Mouse (Mus musculus) cerebellum, adult 11-12 months (tissue): ENCODE data around the gene Samd14.

ENCODE experiments used
- DNase-seq: peaks from one replicate; pipeline ENCODE4 v3.0.0; 2022

Gene Samd14

DNA sequence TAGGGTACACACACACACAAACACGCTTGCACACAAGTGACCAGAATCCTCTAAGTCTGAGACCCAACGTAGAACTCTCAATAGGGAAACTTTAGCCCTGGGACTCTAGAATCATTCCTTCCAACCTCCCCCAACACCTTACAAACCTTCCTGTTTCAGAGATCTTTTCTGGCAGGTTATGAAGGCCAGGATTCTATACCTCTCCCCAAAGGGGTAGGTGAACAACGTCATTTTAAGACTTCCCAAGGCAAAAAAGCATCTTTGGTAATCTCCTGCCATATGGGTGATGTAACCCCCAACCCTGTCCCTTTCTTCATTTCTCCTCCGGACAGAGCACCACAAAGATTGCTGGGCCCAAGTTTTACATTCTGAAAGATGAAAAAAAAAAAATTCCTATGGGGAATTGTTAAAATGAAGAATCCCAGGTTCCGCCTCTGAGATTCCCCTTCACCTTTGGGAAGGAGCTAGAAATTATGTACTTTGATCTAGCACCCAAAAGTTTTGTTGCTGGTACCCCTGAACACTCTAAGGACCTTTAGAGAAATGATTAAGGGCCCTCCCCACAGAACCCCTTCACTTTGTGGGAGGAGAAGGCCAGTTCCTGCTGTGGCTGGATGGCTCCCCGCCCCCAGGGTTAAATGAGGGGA, 19.5 kb upstream of the Samd14 start:
- no peak for DNase-seq

- DNase-seq, result peak; percentile 91
Observed at GRCm38 (mm10) chr11:94990749-94991577, 18.7 kb upstream of the Samd14 start, which contains the start of gene Ppp1r9b. Gene Ppp1r9b (plus strand): TSS chr11:94991035.

GRCm38 (mm10) chr11:94991641-94992479, 17.8 kb upstream of the Samd14 start:
- peak; percentile 63 for DNase-seq

DNA sequence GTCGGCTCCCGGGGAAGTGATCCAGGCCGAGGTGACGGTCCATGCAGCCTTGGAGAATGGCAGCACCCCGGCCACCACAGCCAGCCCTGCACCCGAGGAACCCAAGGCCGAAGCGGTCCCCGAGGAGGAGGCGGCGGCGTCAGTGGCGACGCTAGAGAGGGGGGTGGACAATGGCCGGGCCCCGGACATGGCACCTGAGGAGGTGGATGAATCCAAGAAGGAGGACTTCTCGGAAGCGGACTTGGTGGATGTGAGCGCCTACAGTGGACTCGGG, 17.3 kb upstream of the Samd14 start:
- no peak for DNase-seq

DNA sequence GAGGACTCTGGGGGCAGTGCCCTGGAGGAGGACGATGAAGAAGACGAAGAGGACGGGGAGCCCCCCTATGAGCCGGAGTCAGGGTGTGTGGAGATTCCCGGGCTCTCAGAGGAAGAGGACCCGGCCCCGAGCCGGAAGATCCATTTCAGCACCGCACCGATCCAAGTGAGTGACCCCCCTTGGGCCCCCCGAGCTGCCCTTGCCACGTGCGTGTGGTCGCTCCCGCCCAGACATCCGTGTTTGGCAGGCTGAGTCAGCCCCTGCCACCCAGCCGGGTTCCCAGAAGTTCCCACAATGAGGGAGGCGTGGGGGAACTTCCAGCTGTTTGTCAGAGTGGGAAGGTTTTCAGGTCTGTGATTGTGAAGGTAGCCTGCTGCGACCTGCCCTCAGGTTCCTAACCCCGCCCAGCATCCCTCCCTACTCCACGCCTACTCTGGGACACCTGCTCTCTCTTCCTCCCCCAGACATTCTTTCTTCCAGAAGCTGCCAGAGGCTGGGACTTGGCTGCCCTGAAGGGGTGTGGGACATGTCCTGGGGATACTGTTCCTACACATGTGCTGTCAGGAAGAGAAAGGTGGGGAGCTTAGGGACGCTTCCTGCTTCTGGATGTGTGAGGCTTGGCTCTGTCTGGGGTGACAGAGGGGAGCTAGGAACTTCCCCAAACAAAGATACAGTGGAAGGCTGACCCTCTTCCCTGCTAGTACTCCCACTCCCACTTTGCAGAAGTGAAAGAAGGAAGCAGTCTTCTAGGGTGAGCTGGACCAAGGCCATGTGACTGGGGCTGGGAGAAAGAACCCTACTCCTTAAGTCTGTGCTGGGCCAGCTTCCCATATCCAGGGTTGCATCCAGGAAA, 16.7 kb upstream of the Samd14 start:
- DNase-seq, result peak; percentile 74

DNA sequence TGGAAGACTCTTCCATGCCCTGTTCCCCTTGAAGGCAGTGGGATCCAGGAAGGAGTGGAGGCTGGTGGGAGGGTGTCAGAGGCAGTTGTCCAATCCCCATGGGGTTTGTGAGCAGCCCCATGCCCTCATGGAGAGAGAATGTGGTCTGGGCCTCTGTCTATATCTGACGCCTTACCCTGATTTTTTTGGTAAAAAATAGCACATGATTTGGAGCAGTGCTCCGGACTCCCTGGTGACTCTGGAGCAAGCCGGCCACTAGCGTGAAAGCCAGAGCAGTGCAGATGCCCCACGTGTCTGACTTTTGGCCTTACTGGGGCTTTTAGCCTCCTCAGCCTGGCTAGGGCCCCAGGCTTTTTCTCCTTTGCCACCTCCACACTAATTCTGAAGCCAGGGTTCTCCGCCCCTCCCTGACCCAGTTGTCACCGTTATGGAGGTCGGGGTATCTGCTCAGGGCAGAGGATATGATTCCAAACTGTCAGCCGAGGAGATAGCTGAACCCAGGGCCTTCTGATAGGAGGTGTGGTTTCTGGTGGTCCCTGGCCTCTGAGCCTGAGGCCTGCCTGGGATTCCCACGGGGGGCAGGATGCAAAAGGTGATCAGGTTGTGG, 15.4 kb upstream of the Samd14 start:
- DNase-seq, result peak; percentile 67

GRCm38 (mm10) chr11:94994947-94995772, 14.5 kb upstream of the Samd14 start:
- peak; percentile 61 for DNase-seq

- peak; percentile 62 for DNase-seq
Observed at GRCm38 (mm10) chr11:94996101-94996500, 13.6 kb upstream of the Samd14 start.

DNA sequence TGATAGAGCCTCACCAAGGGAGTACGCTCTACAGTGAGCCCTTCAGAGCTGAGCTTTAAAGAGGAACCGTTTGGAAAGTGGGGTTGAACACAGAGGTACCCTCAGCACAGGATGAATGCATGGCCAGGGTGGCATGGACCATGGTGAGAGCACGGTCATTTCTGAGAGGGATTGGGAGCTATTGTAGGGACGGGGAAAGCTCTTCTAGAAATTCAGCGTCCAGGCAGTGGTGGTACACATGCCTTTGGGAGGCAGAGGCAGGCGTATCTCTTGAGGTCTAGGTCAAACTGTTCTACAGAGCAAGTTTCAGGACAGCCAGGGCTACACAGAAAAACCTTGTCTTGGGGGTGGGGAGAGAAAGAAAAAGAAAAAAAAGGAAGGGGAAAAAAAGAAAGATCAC, 12.7 kb upstream of the Samd14 start:
- DNase-seq, result no peak

- DNase-seq, result no peak
Observed at GRCm38 (mm10) chr11:94997596-94997995, 12.1 kb upstream of the Samd14 start.

DNA sequence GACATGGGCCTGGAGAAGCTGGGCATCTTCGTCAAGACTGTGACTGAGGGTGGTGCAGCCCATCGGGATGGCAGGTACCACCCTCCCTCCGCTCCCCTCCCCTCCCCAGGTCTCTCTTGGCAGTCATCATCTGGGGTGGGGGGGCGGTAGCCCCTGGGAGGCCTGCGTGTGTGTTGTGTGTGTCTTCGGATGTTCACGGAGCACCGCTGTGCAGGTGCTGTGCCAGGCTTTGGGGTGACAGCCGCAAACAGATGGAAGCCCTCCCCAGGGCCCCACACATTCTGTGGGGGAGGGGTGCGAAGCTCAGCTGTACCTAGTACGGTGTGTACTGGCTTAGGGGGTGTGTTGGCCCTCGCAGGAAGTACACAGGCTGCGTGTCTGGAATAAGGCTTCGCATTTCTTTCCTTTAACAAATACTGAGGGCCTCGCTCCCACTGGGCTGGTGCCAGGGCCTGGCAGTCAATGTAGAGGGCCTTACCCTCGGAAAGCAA, 11.6 kb upstream of the Samd14 start:
- DNase-seq, result peak; percentile 76

DNA sequence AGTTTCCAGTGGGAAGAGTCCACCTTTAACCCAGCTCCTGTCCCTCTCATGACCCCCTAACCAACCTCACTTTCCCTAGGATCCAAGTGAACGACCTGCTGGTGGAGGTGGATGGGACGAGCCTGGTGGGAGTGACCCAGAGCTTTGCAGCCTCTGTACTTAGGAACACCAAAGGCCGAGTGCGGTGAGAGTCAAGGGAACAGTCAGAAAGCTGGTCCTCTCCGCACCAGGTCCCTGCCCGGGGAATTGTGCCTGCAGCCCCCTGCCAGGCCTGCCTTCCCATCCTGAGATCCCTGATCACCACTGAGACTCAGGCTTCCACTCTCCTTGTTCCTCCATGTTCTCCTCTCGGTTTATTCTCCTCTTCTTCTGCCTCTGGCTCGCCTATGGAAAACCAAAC, 9.6 kb upstream of the Samd14 start:
- DNase-seq, result no peak

GRCm38 (mm10) chr11:95000548-95000947, 9.1 kb upstream of the Samd14 start:
- peak; percentile 78 for DNase-seq

GRCm38 (mm10) chr11:95001058-95001457, 8.6 kb upstream of the Samd14 start:
- peak; percentile 96 for DNase-seq

- DNase-seq, result no peak
Observed at GRCm38 (mm10) chr11:95001584-95002347, 7.9 kb upstream of the Samd14 start.

DNA sequence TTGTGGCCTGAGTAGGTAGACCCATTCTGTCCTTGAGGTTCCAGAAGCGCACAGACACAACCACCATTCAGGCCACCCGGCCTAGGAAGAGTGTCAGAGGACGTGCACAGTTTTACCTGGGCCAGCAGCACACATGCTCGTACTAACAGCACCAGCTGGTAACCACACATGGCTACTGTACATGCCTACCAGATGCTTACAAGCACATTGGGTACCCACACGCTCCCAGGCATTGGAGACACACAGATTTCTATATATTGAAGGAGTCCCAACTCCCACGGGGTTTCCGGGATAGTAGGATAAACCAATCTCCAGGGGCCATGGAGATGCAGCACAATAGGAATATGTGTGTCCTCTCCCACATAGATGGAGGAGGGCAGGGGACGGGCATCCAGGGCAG, 7.0 kb upstream of the Samd14 start:
- DNase-seq, result no peak

DNA sequence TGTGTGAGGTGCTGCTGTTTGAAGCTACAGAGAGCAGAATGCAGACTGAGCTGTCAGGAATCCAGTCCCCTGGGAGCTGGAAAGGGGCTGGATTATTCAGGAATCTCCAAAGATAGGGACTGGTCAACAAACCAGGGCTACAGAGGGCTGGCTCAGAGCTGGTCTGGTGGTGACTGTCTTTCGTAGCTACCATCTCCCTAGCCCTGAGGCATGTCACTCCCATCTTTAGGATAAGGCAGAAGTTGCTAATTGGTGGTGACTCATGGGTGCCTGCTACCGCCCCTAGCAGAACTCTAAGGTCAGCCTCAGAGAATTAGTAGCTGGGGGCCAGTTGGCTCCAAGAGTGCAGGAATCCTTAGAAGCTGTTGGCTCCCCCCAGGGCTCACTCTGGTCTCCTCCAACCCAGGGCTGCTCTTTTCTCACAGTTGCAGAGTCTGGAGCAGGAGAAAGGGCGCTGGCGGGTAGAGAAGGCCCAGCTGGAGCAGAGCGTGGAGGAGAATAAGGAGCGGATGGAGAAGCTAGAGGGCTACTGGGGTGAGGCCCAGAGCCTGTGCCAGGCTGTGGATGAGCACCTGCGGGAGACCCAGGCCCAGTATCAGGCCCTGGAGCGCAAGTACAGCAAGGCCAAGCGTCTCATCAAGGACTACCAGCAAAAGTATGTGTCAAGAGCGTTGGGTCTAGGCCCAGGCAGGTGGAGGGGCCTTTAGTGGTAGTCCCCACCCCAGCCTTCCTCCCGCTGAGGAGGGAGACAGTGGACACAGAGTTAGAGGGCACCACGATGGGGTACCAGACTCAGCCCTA, 5.3 kb upstream of the Samd14 start:
- no peak for DNase-seq

- DNase-seq, result peak; percentile 66
Observed at GRCm38 (mm10) chr11:95004937-95005198, 4.8 kb upstream of the Samd14 start.

GRCm38 (mm10) chr11:95006038-95006437, 3.6 kb upstream of the Samd14 start:
- DNase-seq, result peak; percentile 69
